Mouse (Mus musculus): ENCODE measurements around the gene Cnksr3.

- TF ChIP-seq CTCF (IDR thresholded peaks at IDR 0.05; ENCODE audit: borderline replicate concordance, insufficient read depth, low read depth, low read length) (no peak), POLR2A (IDR thresholded peaks at IDR 0.05; ENCODE audit: borderline replicate concordance, insufficient read depth, low read length) (no peak)
Measured at GRCm38 (mm10) chr10:7260166-7261108, 48.4 kb upstream of the Cnksr3 start.
